Mouse (Mus musculus) left cerebral cortex, adult 8-10 months (tissue): ENCODE results near the gene Kank2. TPM values are rescaled to one million over a fixed set of nuclear protein-coding genes. Genes with fewer than 3 reads are reported as not detected.

Experiments used
- DNase-seq, 2 experiments: peaks; one replicate each; pipeline ENCODE4 v3.0.0; 2022; ENCODE audit warnings: low spot score in 2 of 2
- total RNA-seq, 4 experiments: library from RNA; stranded (reverse); gene quantifications; 2 replicates each; pipeline ENCODE4 v1.2.4; 2022

Kank2 gene
- 10 to 100 TPM in 1 of 4 experiments, 1 to 10 TPM in 3; 9.1 to 10.9 (median 9.6) TPM for total RNA-seq

DNA sequence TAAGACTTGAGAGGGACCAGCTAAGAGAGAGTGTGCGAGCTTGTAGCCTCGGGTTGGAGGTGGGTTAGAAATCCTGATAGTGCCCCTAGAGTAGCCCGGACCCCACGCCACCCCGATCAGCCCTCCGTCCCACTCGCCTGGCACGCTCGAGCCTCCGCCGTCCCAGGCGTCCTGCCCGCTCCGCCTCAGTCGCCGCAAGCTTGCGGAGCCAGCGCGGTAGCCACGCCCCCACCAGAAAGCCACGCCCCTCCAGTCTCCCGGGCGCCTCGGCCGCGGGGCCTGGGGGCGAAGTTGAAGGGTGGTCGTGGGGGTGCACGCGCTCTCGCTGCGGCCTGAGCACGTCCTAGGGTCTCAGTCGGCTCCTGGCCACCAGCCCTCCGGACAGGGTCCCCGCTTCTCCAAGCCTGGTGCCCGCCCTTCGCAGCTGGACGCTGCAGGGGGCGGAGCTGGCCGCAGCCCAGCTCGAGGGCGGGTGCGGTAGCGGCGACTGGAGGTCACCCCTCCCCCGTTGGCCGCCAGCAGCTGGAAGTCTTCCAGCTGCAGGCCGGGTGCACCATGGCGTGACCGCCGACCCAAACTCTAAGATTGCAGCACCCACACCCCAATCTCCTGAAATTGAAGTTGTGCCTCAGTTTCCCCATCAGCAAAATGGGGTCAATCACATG lies at the start of gene Kank2:
TSS of gene Kank2 (minus strand) at position 400 of the 665 bp plus-strand sequence.
- DNase-seq = peak; percentile 43 to 54

DNA sequence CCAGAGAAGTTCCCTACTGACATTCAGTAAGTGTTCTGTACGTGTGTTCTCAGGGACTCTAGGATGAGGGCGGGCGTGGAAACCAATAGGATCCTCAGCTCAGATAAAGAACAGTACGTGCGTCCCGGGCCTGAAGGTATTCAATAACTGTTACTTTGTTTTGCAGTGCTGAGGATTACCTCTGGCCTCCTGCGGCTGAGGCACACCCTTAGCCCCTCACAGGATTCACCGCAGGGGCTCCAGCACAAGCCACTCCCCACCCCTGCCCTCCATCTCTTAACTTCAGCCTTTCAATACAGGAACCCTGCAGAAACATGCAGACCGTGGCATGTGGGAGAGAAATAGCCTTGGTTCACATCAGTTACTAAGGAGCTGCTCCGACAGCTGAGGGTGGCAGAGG lies 49.4 kb upstream of the Kank2 start:
- no peak for DNase-seq

DNA sequence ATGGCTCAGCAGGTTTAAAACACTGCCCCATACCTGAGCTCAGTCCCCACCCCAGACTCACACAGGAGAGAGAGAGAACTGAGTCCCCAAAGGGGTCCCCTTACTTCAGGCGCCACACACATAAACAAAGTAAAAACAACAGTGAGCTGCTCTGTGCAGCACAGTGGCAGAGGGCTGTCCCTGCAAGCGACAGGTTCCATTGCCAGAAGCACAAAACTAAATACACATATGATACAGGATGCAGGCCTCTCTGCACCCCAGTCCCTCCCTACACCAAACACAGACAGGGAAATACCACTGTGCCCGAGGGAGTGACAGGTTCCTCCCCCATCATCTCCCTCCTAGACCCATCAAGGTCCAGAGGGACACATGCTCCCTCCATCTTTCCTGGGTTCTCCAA lies 48.9 kb upstream of the Kank2 start:
- no peak for DNase-seq

DNA sequence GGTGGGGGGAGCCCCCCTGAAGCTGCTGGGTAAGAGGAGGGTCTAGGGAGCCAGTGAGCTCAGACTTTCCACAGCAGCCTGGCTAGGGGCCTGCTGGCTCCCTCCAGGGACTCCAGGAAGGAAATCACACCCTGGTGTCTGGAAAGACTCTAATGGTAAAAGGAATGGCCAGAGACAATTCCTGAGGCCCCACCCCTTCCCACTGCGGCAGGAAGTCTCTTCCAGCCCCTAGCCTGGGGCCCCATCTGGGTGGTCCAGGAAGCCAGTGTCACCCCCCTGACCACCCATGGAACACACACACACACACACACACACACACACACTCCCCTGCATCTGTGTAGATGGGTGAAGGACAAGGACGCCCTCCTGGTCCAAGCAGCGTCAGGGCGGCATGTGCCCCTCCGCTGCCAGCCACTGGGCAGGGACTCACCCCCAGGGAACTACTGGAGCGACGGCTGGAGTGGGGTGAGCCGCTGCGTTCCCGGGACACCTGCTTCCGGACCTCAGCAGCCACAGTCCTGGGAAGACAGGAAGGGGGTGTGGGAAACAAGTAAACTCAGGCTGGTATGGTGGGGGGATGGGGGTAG lies 48.3 kb upstream of the Kank2 start:
- DNase-seq = no peak

DNA sequence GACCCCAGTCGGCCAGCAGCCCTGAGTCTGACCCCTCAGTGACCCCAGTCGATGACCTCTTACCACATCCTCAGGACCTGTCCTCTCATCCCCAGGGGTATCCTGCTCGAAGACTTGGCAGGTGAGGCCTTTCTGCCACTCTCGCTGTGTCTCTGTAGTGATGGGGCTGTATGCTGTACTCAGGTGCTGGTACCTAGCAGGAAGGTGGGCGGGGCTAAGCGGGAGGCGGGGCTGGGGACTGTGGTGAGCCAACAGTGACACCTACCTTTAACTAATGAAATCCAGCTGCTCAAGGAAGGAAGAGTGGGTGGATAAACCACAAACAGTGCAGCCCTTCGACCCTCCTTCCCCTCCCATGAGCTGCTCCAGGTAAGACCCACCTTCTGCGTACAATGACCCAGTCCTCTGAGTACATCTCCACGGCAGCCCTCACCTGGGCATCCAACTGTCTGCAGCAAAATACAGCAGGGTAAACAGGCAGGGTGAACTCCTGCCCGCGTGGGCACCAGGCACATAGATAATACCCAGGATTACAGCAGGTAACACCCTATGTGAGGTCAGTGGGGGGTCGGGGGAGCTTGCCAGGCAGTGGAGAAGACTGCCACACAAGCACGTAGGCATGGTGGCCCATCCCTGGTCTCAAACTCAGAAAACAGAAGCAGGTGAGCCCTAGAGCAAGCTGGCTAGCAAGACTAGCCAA lies 47.0 kb upstream of the Kank2 start:
- no peak for DNase-seq

DNA sequence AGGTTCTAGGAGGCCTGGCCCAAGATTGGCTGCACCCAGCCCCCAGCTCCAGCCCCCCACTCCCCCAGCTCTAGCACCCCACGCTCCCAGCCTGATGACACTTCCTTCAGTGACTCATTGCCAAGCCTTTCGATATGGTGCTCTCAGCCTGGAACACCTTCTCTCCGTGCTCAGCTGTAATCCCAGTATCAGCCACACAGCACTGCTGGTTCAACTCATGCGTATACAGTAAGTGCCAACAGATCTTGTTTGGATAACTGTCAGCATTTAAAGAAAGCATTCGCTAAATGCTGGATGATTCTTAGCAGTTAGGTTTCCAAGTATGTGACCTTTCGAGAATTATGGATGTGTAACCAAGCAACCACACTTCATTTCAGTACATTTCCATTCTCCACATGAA lies 44.5 kb upstream of the Kank2 start:
- DNase-seq = peak in 1 of 2 experiments; percentile 48

DNA sequence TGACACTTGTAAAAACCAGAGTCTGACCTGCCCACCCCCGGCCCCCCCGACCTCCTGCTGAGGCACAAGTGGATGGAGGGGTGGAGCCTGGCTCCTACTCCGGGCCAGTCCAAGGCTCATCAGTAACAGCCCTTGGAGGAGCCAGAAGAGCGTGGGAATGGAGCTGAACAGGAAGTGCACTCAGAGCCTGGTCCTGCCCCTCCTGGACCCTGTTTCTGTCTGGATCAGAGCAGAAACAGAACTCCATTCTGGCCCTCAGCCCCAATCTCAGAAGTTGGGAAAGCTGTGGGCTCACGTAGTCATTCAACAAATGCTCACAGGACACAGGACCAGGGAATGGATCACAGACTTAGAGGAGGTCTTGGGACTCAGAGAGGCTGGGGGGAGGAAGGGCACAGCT lies 43.8 kb upstream of the Kank2 start:
- DNase-seq = no peak

DNA sequence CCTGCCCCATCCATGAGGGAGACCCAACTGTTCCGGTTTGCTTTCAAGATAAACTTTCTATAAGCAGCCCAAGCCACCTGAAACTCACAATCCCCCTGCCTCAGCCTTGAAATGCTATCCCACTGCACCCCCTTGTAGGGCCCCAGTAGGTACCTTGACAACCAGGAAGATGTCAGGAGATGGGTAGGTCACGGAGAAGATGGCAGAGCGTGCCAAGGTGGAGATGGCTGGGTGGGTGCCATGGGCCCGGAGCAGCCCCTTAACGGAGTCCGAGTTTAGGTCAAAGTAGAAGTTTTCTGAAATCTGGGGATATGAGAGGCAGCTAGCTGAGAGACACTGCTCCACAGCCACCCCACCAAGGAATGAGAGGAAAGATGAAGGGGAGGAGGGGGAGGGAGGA lies 42.8 kb upstream of the Kank2 start:
- DNase-seq = no peak

DNA sequence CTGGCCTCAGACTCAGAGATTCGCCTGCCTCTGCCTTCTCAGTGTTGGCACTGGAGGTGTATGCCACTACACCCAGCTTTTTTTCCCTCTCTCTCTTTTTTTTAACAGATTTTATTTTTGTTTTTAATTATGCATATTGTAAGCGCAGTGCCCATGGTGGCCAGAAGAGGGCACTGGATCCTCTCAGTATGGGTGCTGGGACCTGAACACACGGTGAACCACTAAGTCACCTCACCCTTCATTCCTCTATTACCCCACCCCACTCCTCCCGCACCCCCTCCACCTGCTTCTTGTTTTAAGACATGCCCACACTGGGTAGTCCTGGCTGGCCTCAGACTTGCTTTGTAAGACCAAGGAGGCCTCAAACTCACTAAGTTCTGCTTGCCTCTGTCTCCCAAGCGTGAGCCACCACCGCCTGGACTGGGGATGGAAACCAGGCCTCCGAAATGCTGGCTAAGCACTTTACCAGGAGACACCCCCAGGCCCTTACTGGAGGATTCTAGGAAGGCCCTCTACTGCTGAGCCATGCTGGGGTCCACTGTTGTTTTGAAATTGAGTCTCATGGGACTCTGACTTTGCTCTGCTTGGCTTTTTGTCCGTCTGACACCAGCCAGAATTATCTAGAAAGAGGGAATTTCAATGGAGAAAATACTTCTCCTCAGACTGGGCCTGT lies 41.7 kb upstream of the Kank2 start:
- no peak for DNase-seq

DNA sequence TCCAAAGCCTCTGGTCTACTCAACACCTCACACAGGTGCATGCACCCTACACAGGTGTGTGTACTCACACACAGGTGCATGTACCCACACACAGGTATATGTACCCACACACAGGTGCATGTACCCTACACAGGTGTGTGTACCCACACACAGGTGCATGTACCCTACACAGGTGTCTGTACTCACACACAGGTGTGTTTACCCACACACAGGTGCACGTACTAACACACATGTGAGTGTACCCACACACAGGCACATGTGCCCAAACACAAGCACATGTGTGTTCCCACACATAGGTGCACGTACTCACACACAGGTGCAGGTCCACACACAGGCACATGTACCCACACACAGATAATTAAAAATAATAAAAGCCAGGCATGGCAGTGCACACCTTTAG lies 39.1 kb upstream of the Kank2 start:
- no peak for DNase-seq

DNA sequence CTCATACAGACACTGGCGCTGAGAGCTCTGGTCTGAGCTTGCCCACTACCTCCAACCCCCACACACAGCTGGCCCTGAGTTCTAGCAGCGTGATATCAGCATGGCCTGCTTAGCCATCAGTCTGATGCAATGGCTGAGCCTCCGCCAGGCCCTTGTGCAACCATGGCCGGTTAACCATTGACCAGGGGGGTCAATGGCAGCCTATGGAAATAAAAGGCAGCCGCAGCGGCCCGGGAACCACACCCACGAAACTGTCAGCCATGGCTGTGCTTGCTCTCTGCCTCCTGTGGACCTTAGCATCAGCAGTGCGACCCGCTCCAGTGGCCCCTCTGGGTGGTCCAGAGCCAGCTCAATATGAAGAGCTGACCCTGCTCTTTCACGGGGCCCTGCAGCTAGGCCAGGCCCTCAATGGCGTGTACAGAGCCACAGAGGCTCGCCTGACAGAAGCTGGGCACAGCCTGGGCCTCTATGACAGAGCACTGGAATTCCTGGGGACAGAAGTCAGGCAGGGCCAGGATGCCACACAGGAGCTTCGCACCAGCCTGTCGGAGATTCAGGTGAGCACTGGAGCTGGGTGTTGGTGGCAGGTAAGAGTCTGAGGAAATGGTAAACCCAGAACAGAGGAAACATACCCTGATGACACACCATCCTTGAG lies 36.8 kb upstream of the Kank2 start, which contains the start of gene Angptl8:
TSS of gene Angptl8 (plus strand) at position 253 of the 655 bp plus-strand sequence.
- no peak for DNase-seq

DNA sequence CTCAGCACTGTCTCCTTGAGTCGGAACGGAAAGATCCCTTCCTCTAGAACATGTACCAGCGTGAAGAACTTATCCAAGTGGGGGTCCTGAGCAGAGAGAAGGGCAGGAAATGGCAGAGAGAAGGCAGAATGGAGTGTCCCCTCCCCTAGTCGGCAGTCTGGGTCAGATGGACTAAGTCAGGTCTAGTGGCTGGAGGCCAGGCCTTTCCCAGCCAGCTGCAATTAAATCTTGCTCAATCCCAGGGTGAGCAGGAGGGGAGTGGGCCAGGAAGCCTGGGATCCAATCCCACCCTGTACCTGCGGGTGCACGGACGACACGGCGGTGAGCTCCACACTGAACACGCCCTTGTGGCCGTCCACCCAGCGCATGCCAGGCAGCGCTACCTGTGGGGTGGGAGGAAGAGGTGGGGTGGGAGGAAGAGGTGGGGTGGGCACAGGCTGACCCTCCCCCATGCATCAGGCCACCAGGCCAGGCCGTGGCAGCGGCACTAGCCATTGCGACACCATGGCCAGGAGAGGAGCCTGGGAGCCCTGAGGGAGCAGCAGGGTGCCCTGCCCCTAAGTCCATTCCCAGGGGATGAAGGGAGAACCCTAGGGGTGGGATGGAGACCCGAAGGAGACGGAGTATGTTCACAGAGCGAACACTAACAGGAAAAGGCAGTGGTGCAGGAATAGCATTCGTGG lies 33.2 kb upstream of the Kank2 start:
- no peak for DNase-seq

DNA sequence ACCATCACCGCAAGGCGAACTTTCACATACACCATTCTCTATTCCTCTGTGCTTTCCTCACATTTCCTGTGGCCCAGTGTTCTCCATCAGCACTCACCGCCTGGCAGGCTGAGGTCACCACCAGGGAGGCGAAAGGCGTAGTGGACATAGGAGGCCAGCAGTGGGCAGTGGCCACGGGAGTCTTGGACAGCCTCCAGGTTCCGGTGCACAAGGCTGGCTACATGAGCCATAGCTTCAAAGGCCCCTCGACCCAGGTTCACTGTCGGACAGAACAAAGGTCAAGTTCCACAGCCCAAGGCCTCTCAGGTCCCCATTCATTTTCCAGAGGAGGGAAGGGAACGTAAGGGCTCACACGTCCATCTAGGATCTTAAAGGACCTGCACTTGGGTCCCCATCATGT lies 32.4 kb upstream of the Kank2 start:
- no peak for DNase-seq

DNA sequence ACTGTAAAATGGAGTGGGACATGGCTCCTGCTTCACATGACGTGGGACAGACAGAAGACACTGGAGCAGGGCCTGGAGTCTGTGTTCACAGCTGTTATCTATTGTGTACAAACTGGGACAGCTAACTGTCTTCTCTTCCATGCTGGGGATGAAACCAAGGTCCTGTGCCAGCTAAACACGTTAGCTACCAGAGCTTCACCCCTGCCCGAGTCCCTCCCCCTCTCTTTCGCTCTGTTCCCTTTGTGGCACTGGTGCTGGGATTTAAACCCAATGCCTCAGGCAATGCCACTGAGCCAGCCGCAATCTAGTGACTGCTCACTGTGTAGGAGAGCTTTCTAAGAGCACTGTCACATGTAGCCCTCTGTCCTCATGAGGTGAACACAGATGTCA lies 31.9 kb upstream of the Kank2 start:
- no peak for DNase-seq

DNA sequence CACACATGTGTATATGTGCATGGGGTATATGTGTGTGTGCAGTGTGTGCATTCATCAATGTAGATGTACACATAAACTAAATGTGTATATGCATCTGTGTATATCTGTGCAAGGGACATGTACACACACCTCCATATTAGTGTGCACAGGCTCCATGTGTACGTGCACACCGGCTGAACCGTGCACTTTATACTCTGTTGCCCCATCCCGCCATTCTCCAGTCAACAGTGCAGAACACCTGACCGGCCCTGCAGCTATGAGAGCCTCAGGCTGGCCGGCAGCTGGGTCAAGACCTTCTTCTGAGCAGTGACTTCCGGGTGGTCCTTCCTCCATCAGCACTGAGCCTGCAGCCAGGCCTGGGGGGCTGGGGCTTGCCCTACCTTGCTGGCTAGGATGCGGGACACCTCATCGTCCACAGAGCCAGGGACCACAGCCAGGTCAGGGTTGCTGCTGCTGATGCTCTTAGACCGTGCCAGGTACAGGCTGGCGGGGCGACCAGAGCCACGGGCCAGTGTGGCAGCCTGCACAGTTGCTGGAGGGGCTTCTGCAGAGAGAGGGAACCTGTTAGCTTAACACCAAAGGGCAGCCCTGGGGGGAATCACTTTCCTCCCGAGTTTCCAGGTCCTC lies 31.4 kb upstream of the Kank2 start:
- no peak for DNase-seq

DNA sequence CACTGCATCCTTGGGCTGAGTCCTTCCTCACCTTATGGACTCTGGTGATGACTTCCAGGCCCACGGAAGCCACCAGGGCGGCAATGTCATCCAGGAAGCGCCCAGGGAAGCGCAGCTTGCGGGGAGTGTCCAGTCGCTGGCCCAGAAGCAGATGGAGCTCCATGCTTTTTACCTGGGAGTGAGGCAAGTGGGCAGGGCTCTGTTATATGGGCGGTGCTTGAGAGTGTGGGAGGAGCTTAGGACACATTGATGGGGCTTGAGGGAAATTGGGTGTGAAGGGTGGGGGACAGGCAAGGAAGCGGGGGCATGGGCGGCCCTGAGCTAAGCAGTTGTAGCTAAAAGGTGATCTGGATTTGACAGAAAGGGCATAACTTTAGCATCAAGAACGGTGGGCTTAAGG lies 25.8 kb upstream of the Kank2 start:
- no peak for DNase-seq

DNA sequence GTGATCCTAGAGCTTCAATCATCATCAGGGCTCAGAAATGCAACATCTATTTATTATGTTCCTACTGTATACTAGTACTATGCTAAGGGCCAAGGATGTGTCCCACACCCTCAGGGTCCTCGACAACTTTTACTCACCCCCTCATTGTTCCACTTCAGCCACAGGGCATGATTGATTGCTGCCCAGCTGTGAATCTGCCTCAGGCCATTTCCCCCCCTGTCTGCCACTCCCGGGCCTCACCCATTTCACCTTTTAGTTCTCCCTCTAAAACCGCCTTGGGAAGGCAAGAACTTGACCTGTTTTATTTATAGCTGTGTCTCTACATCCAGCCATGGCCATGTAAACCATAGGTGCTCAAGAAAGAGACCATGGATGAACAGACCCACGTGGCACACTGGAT lies 25.4 kb upstream of the Kank2 start:
- no peak for DNase-seq

DNA sequence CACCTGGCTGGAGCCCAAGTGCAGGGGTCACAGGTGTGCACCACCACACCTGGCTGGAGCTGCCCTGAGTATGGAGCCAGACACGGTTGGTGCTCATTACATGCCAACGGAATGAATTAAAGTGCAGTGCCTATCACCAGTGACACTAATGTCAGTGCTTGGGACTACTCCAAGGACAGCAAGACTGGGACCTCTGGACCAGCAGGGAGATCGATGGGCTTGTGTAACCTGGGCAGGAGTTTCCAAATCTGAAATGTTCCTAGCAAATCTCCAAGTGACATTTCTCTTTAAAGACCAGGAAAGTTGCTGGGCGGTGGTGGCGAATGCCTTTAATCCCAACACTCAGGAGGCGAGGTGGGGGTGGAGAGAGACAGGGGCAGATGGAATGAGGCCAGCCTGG lies 24.1 kb upstream of the Kank2 start:
- no peak for DNase-seq

DNA sequence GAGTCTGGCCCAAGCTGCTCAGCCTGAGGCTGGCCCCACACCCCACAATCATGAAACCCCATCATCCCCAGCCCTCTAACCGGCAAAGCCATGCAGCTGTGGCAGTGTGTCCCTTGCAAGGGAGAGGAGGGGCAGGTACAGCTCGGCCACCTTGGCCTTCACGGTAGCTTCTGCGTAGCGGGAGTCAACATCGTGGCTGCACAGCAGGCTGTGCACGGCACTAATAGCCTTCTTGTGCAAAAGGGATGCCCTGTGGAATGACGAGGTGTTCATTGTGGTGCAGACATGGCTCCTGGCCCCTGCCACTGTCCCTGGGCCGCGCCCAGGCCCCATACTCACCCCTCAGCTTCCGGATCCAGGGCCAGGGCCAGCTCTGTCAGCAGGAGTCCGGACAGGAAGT lies 21.6 kb upstream of the Kank2 start:
- no peak for DNase-seq

DNA sequence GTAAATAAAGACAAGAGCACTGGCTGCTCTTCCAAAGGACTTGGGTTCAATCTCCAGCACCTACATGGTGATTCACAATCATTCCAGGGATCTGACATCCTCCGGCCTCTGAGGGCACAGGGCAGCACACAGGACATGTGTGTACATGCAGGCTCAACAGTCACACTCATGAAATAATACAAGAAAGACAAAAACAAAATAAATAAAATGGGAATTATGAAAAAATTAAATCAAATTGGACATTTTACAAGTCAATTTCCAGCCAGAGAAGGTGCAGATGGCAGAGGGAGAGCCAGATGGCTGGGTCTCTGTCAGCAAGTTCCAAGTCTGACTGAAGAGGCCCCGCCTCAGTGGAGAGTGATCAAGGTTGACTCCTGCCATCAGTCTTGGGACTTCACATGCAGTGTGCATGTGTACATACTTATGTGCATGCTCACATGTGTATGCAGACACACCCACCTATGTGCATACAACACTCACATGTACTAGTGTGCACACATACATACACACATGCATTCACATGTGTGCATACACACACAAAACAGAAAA lies 20.7 kb upstream of the Kank2 start:
- no peak for DNase-seq
